Mouse (Mus musculus) spleen, postnatal 10 days (tissue): ENCODE results near the gene Unc13d.

Experiments used
- DNase-seq, 2 experiments: peaks; one replicate each; pipeline ENCODE4 v3.0.0; 2021 to 2022; ENCODE audit warnings: low spot score in 2 of 2

Gene Unc13d

DNA sequence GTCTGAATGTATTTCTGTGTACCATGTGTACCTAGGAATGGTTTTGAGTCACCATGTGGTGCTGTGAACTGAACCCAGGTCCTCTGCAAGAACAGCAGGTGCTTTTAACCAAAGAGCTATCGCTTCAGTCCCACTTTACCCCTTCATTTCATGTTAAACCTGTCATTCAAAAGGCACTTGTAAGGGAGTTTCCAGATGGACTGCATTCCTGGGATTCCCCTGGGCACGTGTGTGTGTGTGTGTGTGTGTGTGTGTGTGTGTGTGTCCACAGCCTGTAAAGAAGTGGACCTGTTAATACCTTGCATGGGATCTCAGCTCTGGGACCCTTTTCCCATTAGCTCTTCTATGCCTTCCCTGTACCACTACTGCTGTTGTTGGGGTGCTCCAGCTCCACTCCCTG is 28.2 kb downstream of the Unc13d start:
- no peak for DNase-seq

DNA sequence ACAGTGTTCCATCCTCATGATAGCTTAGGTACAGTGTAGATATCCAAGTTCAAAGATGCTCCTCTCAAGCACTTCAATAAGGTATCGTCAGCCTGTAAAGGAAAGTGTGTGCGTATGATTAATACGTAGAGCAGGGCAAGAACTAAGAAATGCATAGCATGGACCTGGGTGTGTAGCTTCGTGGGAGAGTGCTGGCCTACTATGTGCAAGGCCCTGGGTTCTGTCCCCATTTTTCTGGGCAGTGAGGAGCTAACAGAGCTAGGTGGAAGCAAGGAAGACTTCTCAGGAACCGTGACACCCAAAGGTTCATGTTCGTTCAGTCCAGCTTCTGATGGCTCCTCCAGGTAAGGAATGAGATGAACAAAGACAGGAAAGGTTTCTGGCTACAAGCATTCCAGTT is 32.6 kb downstream of the Unc13d start:
- no peak for DNase-seq

- DNase-seq = no peak
These were observed 34.5 kb downstream of the Unc13d start for GRCm38 (mm10) chr11:116043286-116043685.

- no peak for DNase-seq
These were observed 35.2 kb downstream of the Unc13d start for GRCm38 (mm10) chr11:116042372-116043138.

GRCm38 (mm10) chr11:116041833-116042232 is 35.9 kb downstream of the Unc13d start:
- DNase-seq = no peak

DNA sequence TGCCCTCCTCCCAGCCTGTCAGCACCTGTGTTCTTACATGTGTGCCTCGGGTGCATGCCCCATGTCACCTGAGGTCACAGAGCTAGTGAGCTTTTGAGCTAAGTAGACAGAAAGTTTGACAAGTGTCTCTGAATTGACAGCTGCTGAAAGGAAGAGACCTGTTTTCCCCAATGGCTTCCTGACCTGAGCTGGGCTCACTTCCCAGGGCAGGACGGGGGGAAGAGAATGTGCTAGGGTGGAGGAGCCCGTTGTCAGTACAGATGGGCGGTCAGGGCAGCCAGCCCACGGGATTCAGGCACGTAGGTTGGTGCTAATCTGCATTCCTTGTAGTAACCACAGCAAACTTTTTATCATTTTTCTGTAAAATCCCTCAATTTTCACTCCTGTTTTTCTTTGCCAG is 37.2 kb downstream of the Unc13d start:
- DNase-seq = no peak

DNA sequence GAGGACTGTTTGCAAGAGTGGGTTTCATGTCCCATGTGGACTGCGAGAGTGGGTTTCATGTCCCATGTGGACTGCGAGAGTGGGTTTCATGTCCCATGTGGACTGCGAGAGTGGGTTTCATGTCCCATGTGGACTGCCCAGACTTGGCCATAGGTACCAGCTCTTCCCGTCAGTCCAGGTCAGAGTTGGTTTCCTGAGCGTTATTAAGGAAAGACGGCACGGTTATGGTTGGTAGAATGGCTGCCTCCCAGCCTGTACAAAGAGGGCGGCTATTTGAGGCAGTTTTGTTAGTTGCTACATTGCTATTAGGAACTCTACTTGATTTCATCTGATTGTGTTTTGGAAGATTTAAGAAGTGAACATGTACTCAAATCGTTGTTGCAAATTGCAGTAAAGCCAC is 39.9 kb downstream of the Unc13d start:
- DNase-seq = no peak

DNA sequence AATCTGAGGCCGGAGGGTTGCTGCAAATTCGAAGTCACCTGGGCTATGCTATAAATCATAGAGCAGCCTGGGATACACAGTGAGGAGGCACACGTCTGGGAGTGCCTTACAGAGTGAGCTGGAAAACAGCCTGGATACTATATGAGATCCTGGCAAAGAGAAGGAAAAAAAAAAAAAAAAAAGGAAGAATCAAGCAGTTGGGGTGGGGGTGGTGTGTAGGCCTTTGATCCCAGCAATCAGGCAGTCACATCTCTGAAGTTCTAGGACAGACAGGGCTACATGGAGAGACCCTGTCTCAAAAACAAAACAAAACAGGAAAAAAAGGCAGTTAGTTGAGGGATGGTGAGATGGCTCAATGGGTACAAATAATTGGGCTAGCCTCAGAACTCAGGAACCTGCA is 41.1 kb downstream of the Unc13d start:
- DNase-seq = no peak

- DNase-seq = no peak
These were observed 43.2 kb downstream of the Unc13d start for GRCm38 (mm10) chr11:116034584-116034983.

- peak; percentile 62 to 77 for DNase-seq
These were observed 46.6 kb downstream of the Unc13d start for GRCm38 (mm10) chr11:116030898-116031845.

DNA sequence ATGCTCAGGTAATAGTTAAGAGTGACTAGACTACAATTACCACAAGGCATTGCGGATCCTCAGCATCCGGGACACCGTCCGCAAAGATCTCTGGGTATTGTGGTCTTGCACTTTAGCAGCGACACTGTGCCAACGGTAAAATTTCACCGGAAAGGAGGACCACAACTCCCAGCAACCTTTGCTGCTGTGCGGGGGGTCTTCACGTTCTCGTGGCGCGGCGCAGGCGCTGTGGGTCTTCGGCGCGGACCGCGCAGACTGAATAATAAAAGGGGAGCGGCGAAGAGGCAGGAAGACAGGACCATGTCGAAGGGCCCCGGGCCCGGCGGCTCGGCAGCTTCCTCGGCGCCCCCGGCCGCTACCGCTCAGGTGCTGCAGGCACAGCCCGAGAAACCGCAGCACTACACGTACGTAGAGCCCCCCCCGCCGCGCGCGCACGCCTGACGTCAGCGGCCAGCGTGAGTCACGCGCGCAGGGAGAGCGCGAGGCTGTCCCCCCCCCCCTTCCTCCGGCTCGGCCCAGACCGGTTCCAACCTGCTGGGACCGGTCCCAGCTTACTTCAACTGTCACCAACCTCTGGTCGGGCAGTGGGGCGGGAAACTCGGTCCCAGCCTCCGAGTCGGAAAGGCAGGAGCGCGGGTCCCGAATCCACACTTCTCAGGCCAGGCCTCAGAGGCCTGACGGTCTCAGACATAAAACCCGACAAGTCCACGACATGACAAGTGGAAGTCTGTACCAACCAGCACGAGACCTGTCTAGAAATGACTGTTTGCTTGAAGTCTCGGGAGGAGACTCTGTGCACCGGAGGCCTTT is 47.5 kb downstream of the Unc13d start, which contains the start of gene Unk:
Unk (plus strand) TSS at position 235 of the 810 bp plus-strand sequence.
- DNase-seq = peak; percentile 93 to 96

- no peak for DNase-seq
These were observed 48.5 kb downstream of the Unc13d start for GRCm38 (mm10) chr11:116029086-116029865.

- DNase-seq = no peak
These were observed 49.4 kb downstream of the Unc13d start for GRCm38 (mm10) chr11:116028177-116028865.

- no peak for DNase-seq
These were observed 50.0 kb downstream of the Unc13d start, which contains the start of gene H3f3b for GRCm38 (mm10) chr11:116027756-116028155. Gene H3f3b (minus strand): TSS chr11:116027962.

DNA sequence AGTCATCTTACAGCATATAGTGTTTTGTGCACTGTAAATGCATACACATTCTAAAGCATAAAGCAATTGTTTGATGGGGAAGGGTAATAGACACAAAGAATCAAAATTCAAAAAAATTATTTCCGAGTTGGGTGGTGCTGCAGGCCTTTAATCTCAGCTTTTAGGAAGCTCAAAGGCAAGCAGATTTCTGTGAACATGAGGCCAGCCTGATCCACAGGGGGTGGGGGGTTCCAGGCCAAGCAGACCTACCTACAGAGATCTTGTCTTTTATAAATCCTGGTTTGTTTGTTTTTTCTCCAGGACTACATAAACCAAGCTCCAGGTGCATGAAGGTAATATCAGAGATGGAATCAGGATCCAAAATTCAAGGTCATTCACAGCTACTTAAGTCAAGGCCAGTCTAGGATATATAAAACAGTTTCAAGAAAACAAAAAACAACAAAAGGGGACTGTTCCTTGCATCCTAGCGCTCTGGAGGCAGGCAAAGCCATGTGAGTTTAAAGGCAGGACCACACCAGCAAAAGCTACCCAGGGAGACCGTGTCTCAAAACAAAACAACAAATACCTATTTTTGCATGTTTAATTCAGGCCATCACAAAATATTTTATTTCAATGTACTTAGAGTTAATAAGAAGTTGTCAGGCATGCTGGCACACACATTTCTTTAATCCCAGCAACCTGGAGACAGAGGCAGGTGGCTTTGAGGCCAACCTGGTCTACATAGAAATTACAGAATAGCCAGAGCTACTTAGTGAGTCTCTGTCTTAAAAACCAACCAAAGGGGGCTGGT is 52.5 kb downstream of the Unc13d start:
- DNase-seq = no peak

DNA sequence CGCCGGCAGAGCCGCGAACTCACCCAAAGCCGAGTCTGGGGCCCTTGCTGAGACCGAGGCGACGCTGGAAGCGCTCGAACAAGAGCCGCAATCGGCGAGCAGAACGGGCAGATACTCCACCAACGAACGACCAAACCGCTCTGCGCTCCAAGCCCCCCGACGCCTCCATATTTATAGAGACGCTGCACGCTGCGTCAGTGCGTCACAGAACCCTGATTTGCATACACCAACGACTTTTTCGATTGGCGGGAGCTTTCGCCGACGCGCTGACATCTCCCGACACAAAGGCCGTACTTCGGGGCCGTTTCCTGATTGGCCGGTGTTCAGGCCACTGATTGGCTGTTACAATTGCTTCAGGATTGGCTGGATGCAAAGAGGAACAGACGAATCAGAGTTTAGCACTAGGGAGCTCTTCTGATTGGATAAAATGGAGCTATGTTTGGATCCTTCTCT is 53.4 kb downstream of the Unc13d start:
- DNase-seq = peak; percentile 95 to 97

- peak; percentile 78 to 86 for DNase-seq
These were observed 53.9 kb downstream of the Unc13d start for GRCm38 (mm10) chr11:116023771-116024355.

DNA sequence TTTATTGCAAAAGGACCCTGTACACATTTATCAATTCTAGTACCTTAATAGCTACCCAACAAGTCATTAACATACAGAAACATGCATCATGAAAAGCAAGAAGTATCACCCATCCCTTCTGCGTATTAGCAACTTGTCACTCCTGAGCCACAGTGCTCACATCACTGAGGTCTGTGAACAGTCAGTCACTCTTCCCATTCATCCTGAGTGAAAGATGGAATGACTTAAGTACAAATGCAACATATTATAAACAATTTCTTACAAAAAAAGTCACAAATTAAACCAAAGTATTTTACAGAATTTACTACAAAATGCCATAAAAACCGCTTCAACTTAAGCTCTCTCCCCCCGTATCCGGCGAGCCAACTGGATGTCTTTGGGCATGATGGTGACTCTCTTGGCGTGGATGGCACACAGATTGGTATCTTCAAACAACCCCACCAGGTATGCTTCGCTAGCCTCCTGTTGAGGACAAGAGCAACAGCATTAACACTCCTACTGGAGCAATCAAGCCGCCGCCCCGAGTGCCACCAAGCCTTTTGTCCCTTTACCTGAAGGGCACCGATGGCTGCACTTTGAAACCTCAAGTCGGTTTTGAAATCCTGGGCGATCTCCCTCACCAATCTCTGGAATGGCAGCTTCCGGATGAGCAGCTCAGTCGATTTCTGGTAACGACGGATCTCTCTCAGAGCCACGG is 54.5 kb downstream of the Unc13d start:
- peak in 1 of 2 experiments; percentile 56 for DNase-seq
